Mouse (Mus musculus) midbrain, embryonic 11.5 days (tissue): ENCODE measurements around the gene Slc12a3. TPM values are rescaled to one million over a fixed set of nuclear protein-coding genes. Genes with fewer than 3 reads are reported as not detected.

Experiments
- ATAC-seq: fragments of 200-750 bp; cut with Nextera tagmentation; 2 replicates; pipeline ENCODE4 v1.8.0; 2017; ENCODE audit warnings: moderate TSS enrichment, moderate library complexity; ENCODE audit not compliant: low FRiP score
- DNase-seq: peaks from one replicate; pipeline ENCODE4 v3.0.0; 2015; ENCODE audit warnings: low spot score; ENCODE audit errors: missing footprints
- H3K27ac ChIP-seq: fragments of 300-500 bp; sonication (generic); 2 replicates; pipeline ENCODE4 v1.5.1; 2014; ENCODE audit warnings: low read depth, low read length
- H3K27me3 ChIP-seq: fragments of 300-500 bp; sonication (generic); 2 replicates; pipeline ENCODE4 v1.6.1; 2014; ENCODE audit warnings: mild to moderate bottlenecking, low read length, moderate library complexity, mixed read lengths; ENCODE audit not compliant: control insufficient read depth, insufficient read depth
- H3K36me3 ChIP-seq: fragments of 300-500 bp; sonication (generic); 2 replicates; pipeline ENCODE4 v1.6.1; 2014; ENCODE audit warnings: mild to moderate bottlenecking, low read length, moderate library complexity, mixed read lengths; ENCODE audit not compliant: control insufficient read depth, insufficient read depth
- H3K4me1 ChIP-seq: fragments of 300-500 bp; sonication (generic); 2 replicates; pipeline ENCODE4 v1.6.1; 2014; ENCODE audit warnings: low read length; ENCODE audit not compliant: control insufficient read depth, insufficient read depth
- H3K4me2 ChIP-seq: fragments of 300-500 bp; sonication (generic); 2 replicates; pipeline ENCODE4 v1.6.1; 2014; ENCODE audit warnings: mild to moderate bottlenecking, moderate library complexity
- H3K4me3 ChIP-seq: fragments of 300-500 bp; sonication (generic); 2 replicates; pipeline ENCODE4 v1.5.1; 2014; ENCODE audit warnings: low read depth, low read length
- H3K9ac ChIP-seq: fragments of 300-500 bp; sonication (generic); 2 replicates; pipeline ENCODE4 v1.6.1; 2014; ENCODE audit warnings: low read length
- H3K9me3 ChIP-seq: fragments of 300-500 bp; sonication (generic); 2 replicates; pipeline ENCODE4 v1.6.1; 2016; ENCODE audit warnings: low read length; ENCODE audit not compliant: control insufficient read depth
- WGBS: fragments of 180-500 bp; shearing (Covaris S2); extraction: QIAGEN DNeasy Blood & Tissue Kit; methylation state at CpG from one replicate; pipeline ENCODE4 v1.1.7; 2014; 5-methylcytosine and 5-hydroxymethylcytosine counted together
- polyA plus RNA-seq: library from polyadenylated mRNA; unstranded; fragments of >200 nt; fragmentation: Nextera tagmentation; extraction: Ambion mirVana; gene quantifications from 2 replicates; pipeline ENCODE4 v1.2.1, GENCODE M21; 2014

Slc12a3 gene
- polyA plus RNA-seq, 1 experiment from 2014 or later: not detected

GRCm38 (mm10) chr8:94322083-94322482, 6.9 kb upstream of the Slc12a3 start:
- Histone ChIP-seq H3K27me3 (no peaks in the 10 kb centered on the region), H3K9me3 (no peaks in the 10 kb centered on the region), H3K4me3 (no peak overlapping the region), H3K27ac (no peak overlapping the region), H3K4me2 (no peak overlapping the region), H3K9ac (no peak overlapping the region), H3K36me3 (no peaks in the 10 kb centered on the region), H3K4me1 (no peaks in the 10 kb centered on the region)
- no peak for ATAC-seq
- DNase-seq: peak; percentile 49
- 72% methylated on average over 4 of the region's 4 CpGs for WGBS

GRCm38 (mm10) chr8:94323041-94323440, 6.0 kb upstream of the Slc12a3 start:
- Histone ChIP-seq H3K4me2 (no peak overlapping the region), H3K4me1 (no peaks in the 10 kb centered on the region), H3K9ac (no peak overlapping the region), H3K4me3 (no peak overlapping the region), H3K27me3 (no peaks in the 10 kb centered on the region), H3K27ac (no peak overlapping the region), H3K9me3 (no peaks in the 10 kb centered on the region), H3K36me3 (no peaks in the 10 kb centered on the region)
- ATAC-seq (no peak), DNase-seq (peak; percentile 60)
- whole genome bisulfite sequencing: 89% methylated on average over 6 of the region's 6 CpGs

- H3K4me3 ChIP-seq: no peak overlapping the region
- 53% methylated on average over 12 of the region's 12 CpGs for WGBS
- H3K36me3 ChIP-seq: no peaks in the 10 kb centered on the region
Measured at GRCm38 (mm10) chr8:94324071-94324470, 4.9 kb upstream of the Slc12a3 start.

GRCm38 (mm10) chr8:94326016-94326415, 3.0 kb upstream of the Slc12a3 start:
- Histone ChIP-seq H3K4me2 (no peak overlapping the region), H3K4me3 (no peak overlapping the region), H3K9me3 (no peaks in the 10 kb centered on the region), H3K27ac (no peak overlapping the region), H3K9ac (no peak overlapping the region), H3K36me3 (no peaks in the 10 kb centered on the region), H3K27me3 (no peaks in the 10 kb centered on the region), H3K4me1 (no peaks in the 10 kb centered on the region)
- DNase-seq: peak; percentile 26
- WGBS: 85% methylated on average over 4 of the region's 4 CpGs
- no peak for ATAC-seq

More at GRCm38 (mm10) chr8:94324071-94324470, 4.9 kb upstream of the Slc12a3 start:
- Histone ChIP-seq H3K9ac (no peak overlapping the region), H3K27me3 (no peaks in the 10 kb centered on the region), H3K4me2 (no peak overlapping the region), H3K4me1 (no peaks in the 10 kb centered on the region), H3K9me3 (no peaks in the 10 kb centered on the region), H3K27ac (no peak overlapping the region)
- DNase-seq (peak; percentile 60), ATAC-seq (no peak)

GRCm38 (mm10) chr8:94330733-94331132, 1.7 kb downstream of the Slc12a3 start:
- no peaks in the 10 kb centered on the region for H3K9me3 ChIP-seq
- WGBS: 33% methylated on average over 4 of the region's 4 CpGs
- H3K27me3 ChIP-seq: no peaks in the 10 kb centered on the region
- no peak overlapping the region for H3K27ac ChIP-seq
- H3K9ac ChIP-seq: no peak overlapping the region
- DNase-seq (peak; percentile 96), ATAC-seq (peak; percentile 36; the same call in 1 of the 2 replicates)
- H3K4me2 ChIP-seq: no peak overlapping the region
- no peak overlapping the region for H3K4me3 ChIP-seq
- no peaks in the 10 kb centered on the region for H3K36me3 ChIP-seq
- H3K4me1 ChIP-seq: no peaks in the 10 kb centered on the region

- Histone ChIP-seq H3K4me1 (no peaks in the 10 kb centered on the region), H3K4me3 (no peak overlapping the region), H3K4me2 (no peak overlapping the region), H3K27ac (no peak overlapping the region), H3K36me3 (no peaks in the 10 kb centered on the region), H3K9ac (no peak overlapping the region), H3K9me3 (no peaks in the 10 kb centered on the region), H3K27me3 (no peaks in the 10 kb centered on the region)
- peak; percentile 49 for DNase-seq
- no peak for ATAC-seq
- WGBS: 54% methylated on average over 5 of the region's 5 CpGs
Measured at GRCm38 (mm10) chr8:94333345-94333744, 4.3 kb downstream of the Slc12a3 start.

GRCm38 (mm10) chr8:94337559-94337958, 8.6 kb downstream of the Slc12a3 start:
- Histone ChIP-seq H3K4me1 (no peaks in the 10 kb centered on the region), H3K9ac (no peak overlapping the region), H3K27ac (no peak overlapping the region), H3K9me3 (no peaks in the 10 kb centered on the region), H3K36me3 (no peaks in the 10 kb centered on the region), H3K27me3 (no peaks in the 10 kb centered on the region), H3K4me3 (no peak overlapping the region), H3K4me2 (no peak overlapping the region)
- ATAC-seq: no peak
- 84% methylated on average over 8 of the region's 8 CpGs for WGBS
- DNase-seq: no peak

GRCm38 (mm10) chr8:94340796-94341195, 11.8 kb downstream of the Slc12a3 start:
- H3K4me3 ChIP-seq: no peak overlapping the region
- DNase-seq: no peak
- no peak overlapping the region for H3K27ac ChIP-seq
- ATAC-seq: no peak
- 80% methylated on average over 7 of the region's 7 CpGs for WGBS
- H3K4me1 ChIP-seq: no peaks in the 10 kb centered on the region
- H3K27me3 ChIP-seq: no peaks in the 10 kb centered on the region
- no peak overlapping the region for H3K4me2 ChIP-seq
- H3K9me3 ChIP-seq: no peaks in the 10 kb centered on the region
- no peaks in the 10 kb centered on the region for H3K36me3 ChIP-seq
- no peak overlapping the region for H3K9ac ChIP-seq

- Histone ChIP-seq H3K9ac (no peak overlapping the region), H3K36me3 (no peaks in the 10 kb centered on the region), H3K27ac (no peak overlapping the region), H3K27me3 (no peaks in the 10 kb centered on the region), H3K9me3 (no peaks in the 10 kb centered on the region), H3K4me3 (no peak overlapping the region), H3K4me2 (no peak overlapping the region), H3K4me1 (no peaks in the 10 kb centered on the region)
- no peak for ATAC-seq
- 90% methylated on average over 10 of the region's 10 CpGs for WGBS
- DNase-seq: peak; percentile 45
Measured at GRCm38 (mm10) chr8:94342691-94343090, 13.7 kb downstream of the Slc12a3 start.

GRCm38 (mm10) chr8:94343290-94343689, 14.3 kb downstream of the Slc12a3 start:
- H3K9me3 ChIP-seq: no peaks in the 10 kb centered on the region
- DNase-seq (peak; percentile 94), ATAC-seq (no peak)
- no peak overlapping the region for H3K9ac ChIP-seq
- H3K4me2 ChIP-seq: no peak overlapping the region
- WGBS: 16% methylated on average over 6 of the region's 6 CpGs
- H3K27me3 ChIP-seq: no peaks in the 10 kb centered on the region
- H3K36me3 ChIP-seq: no peaks in the 10 kb centered on the region
- H3K27ac ChIP-seq: no peak overlapping the region
- no peak overlapping the region for H3K4me3 ChIP-seq
- no peaks in the 10 kb centered on the region for H3K4me1 ChIP-seq
